Mouse (Mus musculus) bone marrow macrophage, adult 2 months (primary cell): ENCODE data around the gene Ptpre.
"Not testable (repeated sequence)": the region's sequence is repeated elsewhere in the genome, so short reads cannot be mapped to it uniquely, and the experiment has no call there.

Source experiments
- CTCF ChIP-seq: IDR thresholded peaks from 2 replicates; pipeline ENCODE4 v1.5.1; 2012; ENCODE audit warnings: low read depth, mild to moderate bottlenecking, low read length, moderate library complexity
- POLR2A ChIP-seq: IDR thresholded peaks from 2 replicates; pipeline ENCODE4 v1.6.1; 2012; ENCODE audit warnings: mild to moderate bottlenecking, low read depth, low read length, borderline replicate concordance

- TF ChIP-seq CTCF, POLR2A: not testable (repeated sequence)
Observed at GRCm38 (mm10) chr7:135699351-135699750, 162.1 kb downstream of the Ptpre start.
